Mouse (Mus musculus) heart, postnatal 4 days (tissue): Measurements from ENCODE around the gene Jak1. TPM values are rescaled to one million over a fixed set of nuclear protein-coding genes. Genes with fewer than 3 reads are reported as not detected.

Experiments used
- DNase-seq: peaks from one replicate; pipeline ENCODE4 v3.0.0; 2021
- total RNA-seq, 2 experiments: library from RNA; stranded (reverse); gene quantifications; 2 replicates each; pipeline ENCODE4 v1.2.3; 2021

Jak1 gene
- 10 to 100 TPM; 86.6 to 89.9 TPM for total RNA-seq

DNA sequence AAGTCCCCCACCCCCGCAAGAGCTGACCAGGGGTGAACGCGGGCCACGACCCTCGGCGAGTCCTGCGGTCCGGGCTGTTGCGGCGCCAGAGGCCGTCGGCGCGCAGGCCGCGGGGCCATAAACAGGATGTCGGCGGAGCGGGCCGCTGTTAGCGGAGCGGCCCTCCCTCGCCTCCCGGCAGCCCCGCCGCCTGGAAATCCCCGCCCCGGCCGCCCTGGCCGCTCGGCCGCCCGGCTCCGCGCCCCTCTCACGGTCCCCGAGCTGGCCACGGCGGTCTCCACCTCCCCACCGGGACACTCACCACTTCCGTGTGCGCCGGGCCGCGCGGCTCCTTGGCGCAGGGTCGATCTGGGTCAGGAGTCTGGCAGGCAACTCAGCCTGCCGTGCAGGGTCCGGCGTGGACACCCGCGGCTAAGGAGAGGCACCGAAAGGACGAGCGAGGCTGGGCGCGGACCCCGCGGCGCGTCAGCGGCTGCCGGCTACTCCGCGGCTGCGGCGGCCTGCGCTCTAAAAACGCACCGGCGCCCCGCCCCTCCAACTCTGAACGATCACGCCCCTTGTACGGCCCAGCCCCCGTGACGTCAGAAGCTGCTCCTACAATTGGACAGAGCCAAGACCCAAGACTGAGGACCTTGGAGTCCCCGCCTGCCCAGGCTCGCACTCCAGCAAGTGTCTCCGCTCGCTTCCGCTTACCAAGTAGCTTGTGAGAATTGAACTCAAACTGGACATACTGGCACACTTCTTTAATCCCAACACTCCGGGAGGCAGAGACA, at the start of gene Jak1:
Gene Jak1, minus strand, starts transcription at position 542 of the 773 bp plus-strand sequence.
- peak; percentile 99 for DNase-seq

DNA sequence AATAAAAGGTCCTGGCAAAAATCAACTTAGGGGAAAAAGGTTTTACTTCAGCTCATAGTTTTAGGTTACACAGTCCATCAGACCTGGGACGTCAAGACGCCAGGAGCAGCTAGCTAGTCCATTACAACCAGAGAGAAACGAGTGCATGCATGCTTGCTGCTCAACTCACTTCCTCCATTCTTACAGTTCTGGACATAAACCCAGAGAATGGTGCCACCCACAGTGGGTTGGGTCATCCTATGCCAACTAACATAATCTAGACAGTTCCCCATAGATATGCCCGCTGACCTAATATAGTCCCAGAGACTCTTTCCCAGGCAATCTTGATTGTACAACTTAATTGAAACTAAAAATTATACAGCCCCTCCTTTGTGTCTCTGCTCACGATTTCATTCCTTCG, 47.0 kb upstream of the Jak1 start:
- no peak for DNase-seq

DNA sequence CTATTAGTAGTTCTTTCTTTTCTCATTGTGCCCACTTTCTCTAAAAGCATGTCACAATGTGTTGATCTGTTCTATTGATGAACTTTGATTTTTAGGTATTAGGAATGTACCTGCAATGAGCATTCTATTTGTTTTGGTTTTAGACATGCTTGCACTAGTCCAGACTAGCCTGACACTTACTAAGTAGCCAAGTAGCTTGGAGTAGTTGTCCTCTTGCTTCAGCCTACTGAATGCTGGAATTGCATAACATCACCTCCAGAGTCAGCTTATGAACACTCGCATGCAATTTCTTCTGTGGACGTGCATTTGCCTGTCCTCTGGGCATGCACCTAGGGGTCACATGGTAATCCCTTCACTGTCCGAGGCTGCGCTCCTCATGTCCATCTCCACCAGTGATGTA, 43.1 kb upstream of the Jak1 start:
- no peak for DNase-seq

DNA sequence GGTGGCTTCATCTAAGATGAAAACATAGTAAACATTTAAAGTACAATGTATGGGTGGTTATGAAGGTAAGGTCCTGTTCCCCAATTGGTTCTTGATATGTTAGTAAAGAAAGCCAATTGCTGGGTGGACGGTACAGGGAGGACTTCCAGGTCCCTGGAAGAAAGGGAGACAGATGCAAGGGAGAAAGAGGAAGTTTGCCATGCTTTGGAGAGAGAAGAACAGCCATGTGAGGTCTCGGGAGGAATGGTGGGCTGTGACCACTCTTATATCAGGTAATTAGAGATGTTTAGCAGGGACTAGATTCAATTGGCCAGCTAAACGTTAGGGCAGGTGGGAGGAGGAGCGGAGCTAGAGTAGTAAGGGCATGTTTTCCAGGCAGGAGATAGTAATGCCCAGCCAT, 42.2 kb upstream of the Jak1 start:
- no peak for DNase-seq

DNA sequence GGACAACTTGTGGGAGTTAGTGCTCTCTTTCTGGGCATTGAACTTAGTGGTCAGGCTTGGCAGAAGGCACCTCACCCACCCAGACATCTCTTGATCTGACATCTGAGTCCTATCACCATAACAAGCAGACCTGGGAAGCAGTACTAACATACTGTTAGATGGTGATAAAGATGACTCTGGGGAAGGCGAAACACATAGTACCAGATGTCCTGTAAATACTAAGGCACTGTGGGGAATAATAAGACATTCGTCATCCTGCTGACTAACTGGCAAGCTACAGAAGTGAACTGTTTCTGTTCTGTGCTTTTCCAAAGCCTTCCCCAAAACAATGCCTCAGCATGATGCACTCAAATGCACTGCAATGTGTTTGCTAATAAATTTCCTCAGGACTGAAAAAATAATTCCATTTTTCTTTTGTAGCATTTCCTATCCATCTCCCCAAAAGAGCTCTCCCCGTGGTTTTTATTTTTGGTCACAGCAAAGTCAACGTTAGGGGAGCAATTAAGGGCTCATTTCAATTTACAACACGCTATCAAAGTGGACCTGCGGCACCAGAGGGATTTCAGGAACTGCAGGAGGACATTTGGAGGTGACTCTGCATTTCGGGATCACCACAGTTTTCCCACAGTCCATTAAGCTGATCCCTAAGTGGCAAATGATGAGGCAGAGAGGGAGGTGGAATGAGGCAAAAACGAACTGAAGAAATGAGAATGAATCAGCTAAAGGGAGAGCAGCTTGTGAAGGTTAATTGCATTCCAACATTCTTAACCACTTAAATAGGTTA, 41.2 kb upstream of the Jak1 start:
- no peak for DNase-seq

DNA sequence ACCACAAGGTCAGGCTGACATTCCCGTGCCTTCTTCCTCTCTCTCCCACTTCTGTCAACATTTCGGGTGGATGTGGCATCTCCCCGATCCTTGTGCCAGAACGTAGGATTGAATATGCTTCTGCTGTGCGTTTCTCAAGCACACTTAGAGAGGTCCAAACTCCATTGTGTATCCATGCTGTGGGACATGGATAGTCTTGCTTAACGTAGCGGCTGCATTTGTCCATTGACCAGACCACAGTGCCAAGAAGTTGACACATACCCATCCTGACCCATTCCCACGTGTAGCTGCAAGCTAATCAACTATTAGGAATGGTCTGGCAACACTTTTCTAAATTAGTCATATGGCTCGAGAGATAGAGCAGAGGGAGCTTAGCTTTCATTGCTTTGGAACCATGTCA, 40.0 kb upstream of the Jak1 start:
- DNase-seq, result no peak

DNA sequence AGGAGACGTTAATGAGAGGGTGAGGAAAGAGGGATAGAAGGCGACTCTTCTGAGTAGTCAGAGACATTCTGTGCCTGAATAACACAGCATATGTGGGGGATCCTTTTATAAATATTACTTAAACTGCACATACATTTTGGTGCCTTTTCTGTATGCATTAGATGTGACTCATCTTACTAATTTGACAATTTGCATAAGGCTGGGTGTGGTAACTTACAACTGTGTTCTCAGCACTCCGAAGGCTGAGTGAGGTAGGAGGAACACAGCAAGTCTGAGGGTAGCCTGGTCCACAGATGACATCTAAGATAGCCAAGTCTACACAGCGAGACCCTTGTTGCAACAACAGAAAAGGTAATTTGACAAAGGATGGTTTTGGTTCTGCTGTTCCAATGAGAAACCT, 39.0 kb upstream of the Jak1 start:
- DNase-seq, result no peak

DNA sequence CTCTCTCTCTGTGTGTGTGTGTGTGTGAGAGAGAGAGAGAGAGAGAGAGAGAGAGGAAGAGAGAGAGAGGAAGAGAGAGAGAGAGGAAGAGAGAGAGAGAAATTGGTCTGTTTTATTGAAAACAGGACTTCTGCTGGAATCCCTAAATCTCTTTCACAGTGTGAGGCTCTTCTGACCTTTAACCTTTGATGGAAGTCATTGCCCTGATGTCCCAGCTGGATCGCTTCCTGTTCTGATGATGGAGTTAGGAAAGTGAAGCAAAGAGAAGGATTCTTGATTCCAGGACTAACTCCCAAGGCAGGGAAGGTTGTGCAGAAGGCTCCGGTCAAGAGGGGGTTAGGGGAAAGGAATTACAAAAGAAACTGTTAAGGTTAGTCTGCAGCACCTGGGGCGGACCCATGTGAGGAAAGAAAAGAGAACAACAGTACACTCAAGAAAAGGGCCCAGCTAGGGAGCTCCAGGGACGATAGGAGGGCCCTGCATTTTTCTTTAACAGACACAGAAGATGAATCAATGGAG, 35.4 kb upstream of the Jak1 start:
- DNase-seq, result no peak

DNA sequence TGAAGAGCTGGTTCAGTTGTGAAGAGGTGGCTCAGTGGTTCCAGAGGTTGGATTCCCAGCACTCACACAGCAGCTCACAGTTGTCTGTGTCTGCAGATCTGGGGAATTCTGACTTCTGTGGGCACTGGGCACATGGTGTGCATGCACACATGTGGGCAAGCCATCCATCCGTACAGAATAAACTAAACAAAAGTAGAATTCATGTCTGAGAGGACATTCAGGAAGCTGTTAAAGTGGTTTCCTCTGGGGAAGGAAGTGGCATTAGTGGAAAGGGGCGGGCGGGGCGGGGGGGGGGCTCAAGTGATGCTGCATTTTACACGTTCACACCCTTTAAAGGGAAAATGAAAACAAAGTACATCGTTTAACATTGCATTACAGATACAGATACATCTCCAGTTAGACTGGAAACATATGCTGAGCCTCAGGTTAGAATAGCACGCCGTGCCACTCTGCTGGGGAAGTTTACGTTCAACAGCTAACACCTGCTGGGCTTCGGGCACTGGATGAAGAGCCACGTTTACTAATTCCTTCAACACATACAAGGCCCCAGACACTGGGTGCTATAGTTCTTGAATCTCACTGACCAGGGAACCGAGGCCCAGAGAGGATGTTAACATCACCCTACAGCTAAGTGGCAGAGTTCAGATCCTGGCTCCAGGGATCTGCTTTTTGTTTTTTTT, 33.4 kb upstream of the Jak1 start:
- DNase-seq, result no peak

DNA sequence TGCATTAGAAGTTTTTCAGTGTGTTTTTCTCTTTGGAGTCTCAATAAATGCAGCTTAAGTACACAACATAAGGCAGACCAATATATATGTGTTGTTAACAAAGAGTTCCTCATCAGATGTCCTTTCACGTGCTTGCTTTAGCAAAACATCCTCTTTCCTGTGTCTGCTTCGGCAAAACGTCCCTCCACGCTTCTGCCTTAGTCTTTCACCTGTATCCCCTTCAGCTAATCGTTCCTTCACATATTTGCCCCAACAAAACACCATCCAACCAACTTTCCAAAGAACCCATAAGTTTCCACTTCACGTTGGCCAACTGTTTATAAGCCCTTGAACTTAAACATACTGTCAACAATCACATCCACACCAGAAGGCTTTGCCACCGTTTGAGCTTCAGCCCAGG, 31.8 kb upstream of the Jak1 start:
- no peak for DNase-seq

DNA sequence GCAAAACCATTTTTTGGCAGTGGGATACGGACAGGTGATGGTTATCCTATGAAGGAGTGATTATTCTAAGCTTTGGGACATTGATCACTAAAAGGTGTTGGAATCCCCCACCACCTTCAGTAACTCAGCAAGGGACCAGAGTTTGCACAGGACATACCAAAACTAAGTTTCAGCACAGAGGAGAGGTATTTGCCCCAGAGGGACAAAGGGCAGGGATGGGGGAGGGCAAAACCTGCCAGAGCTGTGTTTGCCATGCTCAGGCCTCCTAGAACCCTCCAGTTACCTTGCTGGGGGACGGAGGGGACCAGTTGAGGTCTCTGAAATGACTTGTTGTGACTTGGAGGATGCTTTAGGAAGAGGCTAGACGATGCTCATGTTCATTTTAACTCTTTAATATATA, 30.7 kb upstream of the Jak1 start:
- DNase-seq, result no peak

DNA sequence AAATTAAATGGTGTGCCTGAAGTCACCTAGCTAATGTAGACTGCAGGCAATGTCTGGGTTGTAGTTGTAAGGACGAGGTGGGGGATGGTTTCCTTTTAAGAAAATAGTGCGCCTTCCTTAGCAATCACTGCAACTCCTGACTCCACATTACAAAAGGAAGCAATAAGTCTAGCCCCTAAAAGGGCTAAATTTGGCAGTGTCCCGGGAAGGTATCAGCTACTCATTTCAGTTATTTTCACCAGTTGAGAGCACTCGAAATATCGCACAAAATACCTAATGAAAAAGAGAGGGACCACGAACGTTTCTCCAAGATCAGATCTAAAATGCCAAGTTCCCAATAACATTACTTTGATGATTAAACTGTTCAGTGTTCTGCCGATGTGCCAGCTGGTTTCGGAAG, 28.6 kb upstream of the Jak1 start:
- no peak for DNase-seq

DNA sequence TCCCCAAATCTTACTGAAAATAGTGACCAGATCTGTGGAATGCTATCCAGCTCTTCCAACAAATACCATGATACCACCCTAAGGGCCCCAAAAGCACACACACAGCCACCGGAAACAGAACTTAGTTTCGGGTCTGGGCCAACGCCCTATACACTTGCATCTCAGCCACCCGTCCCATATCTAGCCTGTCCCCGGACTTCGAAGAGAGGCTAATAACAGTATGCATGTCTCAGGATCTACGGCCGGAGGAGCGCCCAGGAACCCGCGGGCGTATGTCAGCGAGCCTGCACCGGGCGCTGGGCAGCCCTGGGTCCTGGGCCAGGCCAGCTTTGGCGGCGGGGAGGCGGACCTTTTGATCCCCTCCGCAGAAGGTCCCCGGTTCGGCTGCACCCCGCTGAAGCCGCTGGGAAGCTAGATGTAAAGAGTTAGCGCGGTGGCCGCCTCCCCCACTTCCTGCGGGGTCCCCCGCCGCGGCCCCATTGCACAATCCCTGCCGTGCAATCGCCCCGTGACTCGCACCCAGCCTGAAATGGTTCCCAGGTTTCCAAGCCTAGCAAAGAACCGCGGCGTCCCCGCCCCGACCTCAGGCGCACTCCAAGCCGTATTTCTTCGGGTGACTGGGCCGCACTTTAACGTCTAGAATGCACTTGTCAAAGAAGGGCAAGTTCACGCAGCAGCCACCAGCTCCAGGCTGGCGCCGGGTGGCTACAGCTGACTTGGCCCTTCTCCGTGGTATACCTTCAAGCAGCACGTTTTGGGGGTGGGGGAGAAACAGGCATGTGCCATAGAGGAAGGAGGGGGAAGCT, 27.9 kb upstream of the Jak1 start:
- peak; percentile 54 for DNase-seq

DNA sequence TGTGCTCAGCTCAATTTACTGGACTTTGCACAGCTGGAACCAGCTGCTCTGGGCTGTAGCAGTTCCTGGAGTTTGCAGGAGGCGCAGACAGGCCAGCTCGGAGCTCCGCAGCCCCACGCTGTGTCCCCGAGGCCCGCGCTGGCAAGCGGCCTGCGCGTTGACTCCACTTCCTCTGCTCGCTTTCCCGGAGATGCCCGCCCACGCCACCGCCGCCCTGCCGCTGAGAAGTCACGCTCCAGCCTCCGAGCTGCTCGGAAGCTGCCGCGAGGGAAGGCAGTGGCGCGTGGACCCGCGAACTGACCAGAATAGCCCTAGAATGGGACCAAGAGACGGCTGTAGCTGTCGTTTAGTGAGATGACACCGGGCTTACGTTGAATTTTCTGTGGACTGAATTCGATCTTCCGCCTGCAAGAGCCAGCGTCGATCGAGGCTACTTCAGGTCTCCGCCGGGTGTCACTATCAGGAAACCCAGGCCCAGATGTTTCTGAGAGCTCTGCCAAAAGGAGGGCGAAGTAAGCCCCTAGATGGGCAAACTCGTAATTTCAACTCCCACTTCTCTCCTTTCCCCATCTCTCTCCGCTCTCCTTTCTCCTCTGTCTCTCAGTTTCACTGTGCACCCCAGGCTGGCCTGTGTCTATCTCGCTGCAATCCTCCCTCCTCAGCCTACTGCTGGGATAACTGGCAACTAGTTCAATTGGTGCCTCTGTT, 27.1 kb upstream of the Jak1 start:
- DNase-seq, result peak; percentile 92

DNA sequence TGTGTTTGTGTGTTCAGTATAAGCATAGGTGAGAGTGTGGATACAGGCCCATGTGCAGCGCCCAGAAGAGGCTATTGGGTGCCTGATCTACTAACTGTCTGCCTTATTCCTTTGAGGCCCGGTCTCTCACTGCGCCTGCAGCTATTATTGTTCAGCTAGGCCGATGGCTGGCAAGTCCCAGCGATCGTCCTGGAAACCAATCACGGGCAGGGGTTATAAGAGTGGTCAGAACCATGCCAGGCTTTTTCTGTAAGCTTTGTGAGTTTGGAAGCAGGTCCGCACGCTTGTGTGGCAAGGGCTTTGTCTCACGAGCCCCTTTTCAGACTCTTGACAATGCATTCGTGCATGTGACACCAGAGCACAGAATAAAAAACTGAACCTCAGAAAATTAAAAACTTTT, 23.2 kb upstream of the Jak1 start:
- DNase-seq, result no peak

DNA sequence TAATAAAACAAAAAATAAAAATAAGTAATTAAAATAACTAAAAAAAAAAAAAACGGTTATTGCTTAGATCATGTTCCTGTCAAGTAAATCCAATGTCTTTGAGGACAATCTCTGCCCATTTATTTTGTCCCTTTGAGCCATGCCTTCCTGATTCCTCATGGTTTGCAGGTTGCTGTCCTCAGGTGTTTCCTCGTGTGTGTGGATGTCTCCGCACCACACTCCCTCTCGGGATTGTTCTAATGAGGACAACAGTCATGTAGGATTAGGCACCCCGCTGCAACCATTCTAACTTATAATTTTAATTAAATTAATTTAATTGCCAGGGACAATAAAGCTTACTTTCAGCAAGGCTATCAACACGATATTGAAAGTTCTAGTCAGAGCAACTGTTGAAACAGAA, 21.5 kb upstream of the Jak1 start:
- no peak for DNase-seq

DNA sequence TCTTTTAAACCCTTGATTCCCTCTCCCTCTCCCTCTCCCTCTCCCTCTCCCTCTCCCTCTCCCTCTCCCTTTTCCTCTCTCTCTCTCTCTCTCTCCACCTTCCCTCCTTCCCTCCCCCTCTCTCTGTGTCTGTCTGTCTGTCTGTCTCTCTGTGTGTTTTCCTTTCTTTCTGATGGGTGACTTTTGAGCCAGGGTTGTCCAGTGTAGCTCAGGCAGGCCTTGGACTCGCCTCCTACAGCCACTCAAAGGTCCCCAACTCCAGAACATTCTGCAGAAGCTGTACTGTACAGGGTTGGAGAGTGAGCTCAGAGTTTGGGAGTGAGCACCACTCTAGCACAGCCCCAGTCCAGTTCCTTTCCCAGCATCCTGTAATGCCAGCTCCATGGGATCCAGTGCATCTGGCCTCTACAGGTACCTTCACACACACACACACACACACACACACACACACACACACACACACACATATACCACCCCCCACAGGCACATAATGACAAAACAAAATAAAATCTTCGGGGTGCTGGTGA, 20.9 kb upstream of the Jak1 start:
- DNase-seq, result no peak

DNA sequence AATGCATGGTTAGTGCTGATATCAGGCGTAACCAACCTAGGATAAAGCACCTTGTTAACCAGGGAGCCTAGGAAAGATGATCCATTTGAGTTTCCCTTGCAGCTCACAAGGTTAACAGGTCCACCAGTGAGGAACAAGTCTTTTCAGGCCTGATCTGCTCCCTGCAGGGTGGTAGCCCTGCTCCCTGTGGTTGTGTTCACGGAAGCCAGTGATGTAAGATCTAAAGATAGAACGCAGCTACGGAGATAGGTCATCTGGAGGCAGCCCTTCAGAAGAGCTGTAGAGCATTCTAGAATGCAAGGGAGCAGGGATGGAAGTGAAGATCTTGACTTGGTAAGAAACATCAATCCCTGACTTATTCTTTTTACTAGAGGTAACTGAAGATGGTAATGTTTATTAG, 18.9 kb upstream of the Jak1 start:
- no peak for DNase-seq

DNA sequence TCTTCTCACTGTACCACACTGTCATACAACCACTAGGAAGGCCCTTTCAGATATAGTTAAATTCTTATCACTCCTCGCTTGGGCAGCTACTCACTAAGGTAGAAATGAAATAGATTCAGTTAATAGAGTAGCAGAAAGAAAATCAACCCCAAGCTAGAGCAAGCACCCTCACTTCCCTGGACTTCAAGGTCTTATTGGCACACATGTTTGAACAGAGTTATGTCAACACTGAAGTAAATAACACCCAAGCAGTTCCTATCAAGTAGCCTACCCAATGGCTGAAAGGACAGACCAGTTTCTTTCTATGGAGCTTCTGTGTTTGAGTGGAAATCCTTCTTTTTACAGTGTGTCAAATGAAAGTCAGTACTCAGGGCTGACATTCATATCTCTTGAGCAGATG, 17.2 kb upstream of the Jak1 start:
- DNase-seq, result no peak

DNA sequence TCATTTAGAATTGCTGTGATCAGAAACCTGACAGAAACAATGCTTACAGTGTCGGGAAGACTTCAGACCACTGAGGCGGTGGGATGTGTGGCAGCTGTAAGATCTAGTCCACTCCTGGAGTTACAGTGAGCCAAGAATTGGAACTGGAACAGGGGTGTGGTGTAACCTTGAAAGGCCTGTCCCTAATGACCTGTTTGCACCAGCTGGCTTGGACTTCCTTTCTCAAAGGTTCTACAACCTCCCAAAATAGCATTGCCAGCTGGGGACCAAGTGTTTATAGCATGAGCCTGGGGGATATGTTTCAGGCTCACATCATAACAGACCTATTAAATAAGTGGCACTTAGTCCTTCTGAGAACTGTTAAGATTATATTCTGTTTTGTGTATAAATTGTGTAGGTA, 15.0 kb upstream of the Jak1 start:
- DNase-seq, result no peak

DNA sequence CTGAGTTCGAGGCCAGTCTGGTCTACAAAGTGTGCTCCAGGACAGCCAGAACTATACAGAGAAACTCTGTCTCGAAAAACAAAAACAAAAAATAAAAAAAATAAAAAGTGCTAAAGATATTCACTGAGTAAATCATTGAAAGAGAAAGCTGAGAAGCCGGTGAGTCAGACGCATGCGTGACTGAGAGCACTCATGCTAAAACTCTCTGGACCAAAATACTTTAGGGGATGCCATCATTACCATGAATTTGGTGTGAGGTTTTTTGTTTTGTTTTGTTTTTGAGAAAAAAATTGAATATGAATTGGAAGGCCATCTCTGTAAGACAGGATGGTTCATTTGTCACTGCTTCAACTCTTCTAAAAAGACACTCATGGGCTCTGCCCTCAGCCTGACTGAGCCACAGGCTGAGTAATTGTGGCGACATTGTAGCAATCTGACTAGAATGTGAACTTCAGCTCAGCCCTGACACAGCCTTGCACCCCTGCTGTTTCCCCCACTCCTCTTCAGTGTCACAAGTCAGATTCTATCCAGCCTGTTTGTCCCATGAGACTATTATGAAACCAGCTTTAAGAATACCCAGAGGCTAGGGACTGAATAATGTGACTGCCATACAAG, 11.5 kb upstream of the Jak1 start:
- no peak for DNase-seq
